Mouse (Mus musculus) liver, embryonic 14.5 days (tissue): Measurements from ENCODE around the gene Ifna7. TPM values are rescaled to one million over a fixed set of nuclear protein-coding genes. Genes with fewer than 3 reads are reported as not detected.
"Not testable (repeated sequence)": the region's sequence is repeated elsewhere in the genome, so short reads cannot be mapped to it uniquely, and the experiment has no call there.

Experiments used
- ATAC-seq: fragments of 200-750 bp; cut with Nextera tagmentation; 2 replicates; pipeline ENCODE4 v1.8.0; 2017; ENCODE audit warnings: moderate number of reproducible peaks, mild to moderate bottlenecking, moderate library complexity; ENCODE audit not compliant: insufficient read depth
- DNase-seq, 3 experiments: peaks; one replicate each; pipeline ENCODE4 v3.0.0-alpha.2; 2012 to 2013; ENCODE audit warnings: low read depth in 3 of 3, low spot score in 3 of 3
- H3K27ac ChIP-seq: fragments of 300-500 bp; sonication (generic); 2 replicates; pipeline ENCODE4 v1.5.1; 2014; ENCODE audit warnings: moderate library complexity, mild to moderate bottlenecking, control low read depth, inconsistent platforms
- H3K27me3 ChIP-seq: fragments of 300-500 bp; sonication (generic); 2 replicates; pipeline ENCODE4 v1.6.1; 2014; ENCODE audit warnings: mild to moderate bottlenecking, low read length, moderate library complexity; ENCODE audit not compliant: control insufficient read depth, insufficient read depth
- H3K36me3 ChIP-seq: fragments of 300-500 bp; sonication (generic); replicated peaks from 2 replicates; pipeline ENCODE4 v1.6.1; 2014; ENCODE audit warnings: low read depth; ENCODE audit not compliant: control insufficient read depth, insufficient read depth
- H3K4me1 ChIP-seq, 2 experiments: fragments of 200-500 bp in 1 of 2; fragments of 300-500 bp in 1 of 2; sonication (generic) in 1 of 2; replicated peaks; 2 replicates each; pipeline ENCODE4 v1.6.1; 2012 to 2014; ENCODE audit warnings: antibody characterized with exemption in 1 of 2, inconsistent platforms in 1 of 2, low read length in 1 of 2; ENCODE audit not compliant: control insufficient read depth in 2 of 2, insufficient read depth in 2 of 2
- H3K4me2 ChIP-seq: fragments of 300-500 bp; sonication (generic); 2 replicates; pipeline ENCODE4 v1.6.1; 2014; ENCODE audit warnings: low read depth, mild to moderate bottlenecking, control low read depth, moderate library complexity
- H3K4me3 ChIP-seq, 2 experiments: fragments of 200-500 bp in 1 of 2; fragments of 300-500 bp in 1 of 2; sonication (generic) in 1 of 2; 2 replicates each; pipeline ENCODE4 v1.5.1; 2012 to 2014; ENCODE audit warnings: low read depth in 2 of 2, low read length in 2 of 2, mild to moderate bottlenecking in 2 of 2, control low read depth in 1 of 2, inconsistent platforms in 1 of 2, moderate library complexity in 1 of 2; ENCODE audit not compliant: insufficient read depth in 1 of 2
- H3K9ac ChIP-seq: fragments of 300-500 bp; sonication (generic); replicated peaks from 2 replicates; pipeline ENCODE4 v1.6.1; 2014; ENCODE audit warnings: mild to moderate bottlenecking, control low read depth, moderate library complexity
- H3K9me3 ChIP-seq: fragments of 300-500 bp; sonication (generic); 2 replicates; pipeline ENCODE4 v1.6.1; 2016; ENCODE audit warnings: low read length, mixed read lengths; ENCODE audit not compliant: control insufficient read depth
- CTCF ChIP-seq: IDR thresholded peaks from 2 replicates; pipeline ENCODE4 v1.5.1; 2016; ENCODE audit warnings: antibody characterized with exemption, low read depth, control low read depth
- EP300 ChIP-seq: IDR thresholded peaks from 2 replicates; pipeline ENCODE4 v1.6.1; 2016; ENCODE audit warnings: antibody characterized with exemption, low read depth
- WGBS: fragments of 180-500 bp; shearing (Covaris S2); extraction: QIAGEN DNeasy Blood & Tissue Kit; methylation state at CpG from one replicate; pipeline ENCODE4 v1.1.7; 2014; ENCODE audit not compliant: insufficient replicate concordance; 5-methylcytosine and 5-hydroxymethylcytosine counted together
- polyA plus RNA-seq, 2 experiments: library from polyadenylated mRNA; depleted of rRNA in 1 of 2; stranded (reverse) in 1 of 2; unstranded in 1 of 2; fragments of >200 nt; fragmentation: Nextera tagmentation in 1 of 2; extraction: Ambion mirVana in 1 of 2; gene quantifications; 2 replicates each; pipeline versions ENCODE4 v1.2.1 to v1.2.3; 2012 to 2014

Ifna7 gene
- polyA plus RNA-seq (2012; rRNA removed) (not detected in 2 replicates), polyA plus RNA-seq (2014; fragmentation: Nextera tagmentation; extraction: Ambion mirVana) (not detected in 2 replicates)

GRCm38 (mm10) chr4:88815928-88816327 is at the start of gene Ifna7:
Gene Ifna7, plus strand, starts transcription at chr4:88816228.
- H3K27me3 ChIP-seq, result no peaks in the 10 kb centered on the region
- H3K4me2 ChIP-seq, result no peak within 1 kb of the TSS
- H3K9ac ChIP-seq, result no peak within 1 kb of the TSS
- no peaks in the 10 kb centered on the region for H3K4me1 ChIP-seq
- H3K4me3 ChIP-seq, result no peak within 1 kb of the TSS
- no peaks in the 10 kb centered on the region for H3K36me3 ChIP-seq
- 32% methylated on average over 3 of the region's 3 CpGs for WGBS
- DNase-seq (no peak), ATAC-seq (no peak)
- no peaks in the 10 kb centered on the region for H3K9me3 ChIP-seq
- TF ChIP-seq CTCF (no peak), EP300 (no peak)
- no peak within 1 kb of the TSS for H3K27ac ChIP-seq

GRCm38 (mm10) chr4:88773534-88773933 is 42.5 kb upstream of the Ifna7 start, which contains the start of gene Gm13290:
Gene Gm13290, plus strand, starts transcription at chr4:88773834.
- ATAC-seq, H3K4me3 ChIP-seq, H3K4me2 ChIP-seq, H3K27me3 ChIP-seq, H3K9ac ChIP-seq, H3K27ac ChIP-seq, H3K36me3 ChIP-seq, H3K9me3 ChIP-seq, H3K4me1 ChIP-seq, DNase-seq: not testable (repeated sequence)
- WGBS, result no CpG with 5 or more reads among the region's 32 CpGs

GRCm38 (mm10) chr4:88776622-88777021 is 39.4 kb upstream of the Ifna7 start, which contains the start of gene Gm13289:
Gene Gm13289, plus strand, starts transcription at chr4:88776922.
- not testable (repeated sequence) for DNase-seq, H3K4me3 ChIP-seq, H3K36me3 ChIP-seq, H3K9me3 ChIP-seq, H3K27me3 ChIP-seq, H3K9ac ChIP-seq, H3K4me1 ChIP-seq, H3K27ac ChIP-seq, H3K4me2 ChIP-seq, ATAC-seq
- WGBS, result no CpG with 5 or more reads among the region's 29 CpGs

GRCm38 (mm10) chr4:88779550-88779949 is 36.5 kb upstream of the Ifna7 start, which contains the start of gene Gm13272:
Gene Gm13272, plus strand, starts transcription at chr4:88779850.
- H3K4me1 ChIP-seq, ATAC-seq, H3K9me3 ChIP-seq, H3K9ac ChIP-seq, H3K4me2 ChIP-seq, DNase-seq, H3K27ac ChIP-seq, H3K27me3 ChIP-seq, H3K36me3 ChIP-seq, H3K4me3 ChIP-seq: not testable (repeated sequence)
- WGBS, result no CpG with 5 or more reads among the region's 29 CpGs

GRCm38 (mm10) chr4:88780320-88780719 is 35.7 kb upstream of the Ifna7 start:
- not testable (repeated sequence) for H3K4me1 ChIP-seq, H3K4me3 ChIP-seq, H3K9me3 ChIP-seq, DNase-seq, H3K36me3 ChIP-seq, H3K27me3 ChIP-seq, H3K27ac ChIP-seq, ATAC-seq, H3K4me2 ChIP-seq, H3K9ac ChIP-seq
- WGBS, result 33% methylated on average over 15 of the region's 18 CpGs

- H3K36me3 ChIP-seq, H3K27ac ChIP-seq, DNase-seq, H3K4me1 ChIP-seq, H3K9ac ChIP-seq, H3K9me3 ChIP-seq, ATAC-seq, H3K27me3 ChIP-seq: not testable (repeated sequence)
- Histone ChIP-seq H3K4me2 (peak within 1 kb of the TSS; percentile 33), H3K4me3 (peak within 1 kb of the TSS in 1 of 2 experiments; percentile 49; a peak in 2 of 4 replicates)
- WGBS, result 10% methylated on average over 3 of the region's 7 CpGs
Observed at GRCm38 (mm10) chr4:88781831-88782230, 34.2 kb upstream of the Ifna7 start, which contains the start of gene Ifnz. Gene Ifnz, plus strand, starts transcription at chr4:88782131.

- not testable (repeated sequence) for H3K9me3 ChIP-seq, ATAC-seq, H3K27me3 ChIP-seq, H3K27ac ChIP-seq, H3K4me1 ChIP-seq, H3K9ac ChIP-seq, H3K36me3 ChIP-seq, DNase-seq
- peak overlapping the region; percentile 33 for H3K4me2 ChIP-seq
- H3K4me3 ChIP-seq, result peak overlapping the region in 1 of 2 experiments; percentile 49; a peak in 2 of 4 replicates
- WGBS, result 2% methylated on average over 9 of the region's 31 CpGs
Observed at GRCm38 (mm10) chr4:88782335-88782734, 33.7 kb upstream of the Ifna7 start.

GRCm38 (mm10) chr4:88785409-88785808 is 30.6 kb upstream of the Ifna7 start, which contains the start of gene Gm13276:
Gene Gm13276, plus strand, starts transcription at chr4:88785709.
- not testable (repeated sequence) for H3K4me2 ChIP-seq, DNase-seq, H3K4me1 ChIP-seq, H3K27me3 ChIP-seq, H3K9me3 ChIP-seq, ATAC-seq, H3K27ac ChIP-seq, H3K9ac ChIP-seq, H3K4me3 ChIP-seq, H3K36me3 ChIP-seq
- WGBS, result no CpG with 5 or more reads among the region's 27 CpGs
